Mouse (Mus musculus): ENCODE results near the gene Actl10.

Actl10 gene

DNA sequence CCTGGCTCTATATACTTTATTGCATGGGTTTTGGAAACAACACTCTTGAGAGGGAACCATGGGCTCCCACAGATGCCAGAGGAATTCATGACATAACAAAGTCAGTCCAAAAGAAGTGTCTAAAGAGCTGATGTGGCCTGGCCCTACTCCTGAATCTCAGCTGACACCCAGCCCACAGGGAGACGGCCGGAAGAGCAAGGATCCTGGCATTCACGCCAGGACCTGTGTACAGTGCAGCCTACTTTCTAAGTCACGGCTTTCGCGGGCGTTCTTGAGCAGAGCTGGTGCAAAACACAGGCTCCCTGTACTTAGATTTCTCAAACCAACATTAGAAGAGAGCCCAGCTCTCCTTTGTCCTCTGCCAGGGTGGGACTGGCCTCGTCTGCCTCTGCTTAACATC, 29.0 kb downstream of the Actl10 start:
- DNase-seq (ENCODE audit: low read depth, low spot score), result no peak

DNA sequence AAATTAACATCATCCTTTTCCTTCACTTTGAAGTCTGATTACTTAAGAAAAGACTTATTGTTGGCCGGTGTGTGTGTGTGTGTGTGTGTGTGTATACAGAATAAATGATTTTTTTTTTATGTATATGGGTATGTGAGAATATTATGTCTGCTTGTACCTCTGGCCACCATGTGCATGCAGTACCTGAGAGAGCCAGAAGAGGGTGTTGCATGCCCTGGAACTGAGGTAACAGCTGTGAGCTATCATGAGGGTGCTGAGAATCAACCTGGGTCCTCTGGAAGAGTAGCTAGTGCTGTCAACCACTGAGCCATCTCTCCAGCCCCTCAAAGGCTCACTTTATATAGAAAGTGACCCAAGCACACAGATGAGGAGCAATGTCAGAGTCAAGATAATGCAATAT, 29.8 kb downstream of the Actl10 start:
- DNase-seq (ENCODE audit: low read depth, low spot score), result no peak

DNA sequence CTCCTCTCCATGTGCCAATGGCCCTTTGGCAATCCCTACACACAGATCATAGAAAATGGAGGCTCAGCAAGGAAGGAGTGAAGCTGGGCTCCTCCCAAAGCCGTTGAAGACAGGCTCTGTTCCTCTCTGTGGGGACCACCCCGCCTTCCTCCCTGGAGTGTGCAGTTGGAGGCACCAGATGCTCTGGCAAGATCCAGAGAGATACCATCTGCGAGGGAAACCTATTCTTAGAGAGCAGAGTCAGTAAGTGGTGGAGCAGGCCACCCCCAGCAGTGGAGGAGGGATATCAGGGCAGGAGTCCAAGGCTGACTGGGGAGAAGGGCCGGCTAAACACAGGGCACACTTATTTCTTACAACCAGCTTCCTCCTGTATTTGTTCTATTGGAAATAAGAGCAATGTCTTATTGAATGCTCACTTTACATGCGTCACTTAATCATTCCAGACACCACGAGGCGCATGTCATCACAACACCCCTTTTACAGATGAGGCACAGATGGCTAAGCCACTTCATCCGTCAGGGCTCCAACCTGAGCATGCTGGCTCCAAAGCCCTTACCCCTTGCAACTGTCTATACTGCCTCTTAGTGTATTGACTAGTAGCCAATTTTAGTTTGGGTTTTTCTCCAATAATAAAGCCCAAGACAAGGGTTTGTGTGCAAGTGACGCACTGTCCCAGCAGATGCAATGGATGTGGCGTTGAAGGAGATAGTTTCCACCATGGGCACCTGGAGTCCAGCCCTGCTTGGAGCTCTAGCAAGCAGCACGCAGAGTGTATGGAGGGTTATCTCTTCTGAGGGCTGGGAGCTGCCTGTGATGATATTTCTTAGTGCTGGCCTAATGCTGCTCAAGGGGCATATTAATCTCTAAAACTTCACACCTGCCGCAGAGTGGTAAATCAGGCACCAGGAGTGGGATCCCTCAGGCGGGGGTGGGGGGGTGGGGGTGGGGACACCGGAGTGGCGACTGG, 32.6 kb downstream of the Actl10 start:
- no peak for DNase-seq (ENCODE audit: low read depth, low spot score)

DNA sequence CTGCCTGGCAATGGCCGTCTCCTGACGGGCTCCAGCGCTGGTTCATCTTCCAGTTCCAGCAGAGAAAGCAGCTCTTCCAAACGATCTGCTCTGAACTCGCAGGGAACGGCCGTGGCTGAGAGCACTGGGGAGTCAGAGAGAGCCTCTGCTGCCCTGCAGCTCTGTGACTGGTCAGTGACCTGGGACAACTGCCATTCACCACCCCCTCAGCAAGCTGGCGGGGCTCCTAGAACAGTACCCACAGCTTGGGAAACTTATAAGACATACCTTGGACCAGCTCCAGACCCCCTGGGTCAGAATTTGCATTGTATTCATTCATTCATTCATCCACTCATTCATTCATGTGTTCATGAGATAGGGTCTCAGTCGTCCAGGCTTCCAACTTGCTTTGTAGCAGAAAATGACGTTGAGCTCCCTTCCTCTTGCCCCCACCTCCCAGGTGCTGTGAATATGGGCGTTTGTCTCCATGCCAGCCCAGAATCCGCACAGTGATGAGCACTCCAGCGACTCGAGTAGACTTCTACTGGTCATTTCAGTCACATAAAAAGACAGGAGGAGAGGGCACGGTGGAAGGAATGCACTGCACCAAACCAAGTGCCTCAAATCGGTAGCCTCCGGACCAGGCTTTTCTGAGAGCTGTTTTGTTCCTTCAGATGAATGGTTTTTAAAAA, 33.5 kb downstream of the Actl10 start:
- DNase-seq (ENCODE audit: low read depth, low spot score), result no peak

DNA sequence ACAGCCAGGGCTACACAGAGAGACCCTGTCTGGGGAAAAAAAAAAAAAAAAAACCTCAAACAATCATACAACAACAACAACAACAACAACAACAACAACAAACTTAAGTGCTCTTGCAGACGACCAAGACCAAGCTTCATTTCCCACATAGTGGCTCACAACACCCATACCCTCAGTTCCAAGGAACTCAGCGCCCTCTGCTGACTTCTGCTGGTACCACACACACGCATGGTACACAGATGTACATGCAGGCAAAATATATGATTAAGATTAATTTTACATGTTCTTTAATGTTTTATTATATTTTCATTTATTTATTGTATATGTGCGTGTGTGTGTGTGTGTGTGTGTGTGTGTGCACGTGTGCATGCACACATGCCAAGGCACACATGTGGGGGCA, 34.8 kb downstream of the Actl10 start:
- DNase-seq (ENCODE audit: low read depth, low spot score), result peak; percentile 32

DNA sequence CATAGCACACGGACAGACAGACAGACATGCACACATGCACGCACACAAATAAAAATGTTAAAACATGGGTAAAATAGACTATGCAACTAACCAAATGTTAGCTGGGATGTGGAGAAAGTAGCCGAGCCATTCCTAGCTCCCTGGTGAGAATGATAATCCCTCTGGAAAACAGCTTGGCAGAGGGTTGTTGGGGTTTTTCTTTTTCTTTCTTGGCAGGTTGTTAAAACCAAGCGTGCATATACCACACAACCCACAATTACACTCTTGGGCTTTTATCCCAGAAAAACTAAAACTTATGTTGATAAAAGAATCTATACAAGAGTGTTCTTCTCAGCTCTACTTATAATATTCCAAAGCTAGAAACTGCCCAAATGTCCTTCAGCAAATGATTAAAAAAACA, 37.5 kb downstream of the Actl10 start:
- DNase-seq (ENCODE audit: low read depth, low spot score), result no peak

DNA sequence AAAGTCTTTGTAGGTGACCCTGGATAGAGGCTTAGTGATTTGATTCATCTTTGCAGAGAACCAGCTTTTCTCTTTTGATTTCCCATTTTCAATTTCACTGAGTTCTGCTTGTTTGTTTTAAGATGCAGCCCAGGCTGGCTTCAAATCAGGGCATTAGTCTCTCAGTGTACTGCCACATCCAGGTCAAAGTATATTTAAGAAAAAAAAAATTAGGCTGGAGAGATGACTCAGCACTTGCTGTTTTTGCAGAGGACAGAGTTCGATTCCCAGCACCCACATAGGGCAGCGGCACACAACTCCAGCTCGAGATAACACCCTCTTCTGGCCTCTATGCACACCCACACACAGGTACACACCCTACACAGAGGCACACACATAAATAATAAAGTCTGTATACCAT, 39.7 kb downstream of the Actl10 start:
- DNase-seq (ENCODE audit: low read depth, low spot score), result no peak

DNA sequence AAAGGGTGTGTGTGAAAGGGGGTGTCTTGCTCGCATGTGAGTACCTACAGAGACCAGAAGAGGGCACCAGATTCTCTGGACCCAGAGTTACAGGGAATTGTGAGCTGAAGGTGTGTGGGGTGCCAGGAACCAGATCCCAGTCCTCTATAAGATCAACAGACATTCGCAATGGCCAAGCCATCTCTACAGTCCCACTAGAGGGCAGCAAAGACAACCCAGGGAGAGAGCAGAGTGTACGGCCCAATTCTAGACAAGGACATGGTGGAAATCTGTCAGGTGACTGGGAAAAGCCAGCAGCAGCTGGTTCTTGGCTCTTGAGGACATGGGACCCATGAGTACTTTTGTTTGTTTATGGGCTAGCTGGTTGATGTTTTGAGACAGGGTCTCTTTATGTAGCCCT, 41.4 kb downstream of the Actl10 start:
- no peak for DNase-seq (ENCODE audit: low read depth, low spot score)

DNA sequence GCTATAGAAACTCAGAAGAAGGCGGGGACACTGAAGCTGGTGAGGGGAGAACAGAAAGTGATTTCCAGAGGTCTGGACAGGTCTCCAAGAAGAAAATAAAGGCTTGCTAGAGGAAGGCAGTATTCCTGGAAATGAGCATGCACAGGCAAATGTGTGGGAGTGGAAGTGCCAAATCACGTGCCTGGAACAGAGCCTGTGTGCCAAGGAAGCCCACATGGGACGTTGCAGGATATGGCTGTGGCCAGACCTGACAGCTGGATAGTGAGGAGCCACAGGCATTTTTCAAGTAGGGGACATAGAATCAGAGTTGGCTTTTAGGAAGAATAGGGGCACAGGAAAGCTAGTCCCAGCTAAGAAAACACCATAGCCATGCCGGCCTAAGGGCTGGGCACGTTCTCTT, 44.2 kb downstream of the Actl10 start:
- DNase-seq (ENCODE audit: low read depth, low spot score), result no peak

DNA sequence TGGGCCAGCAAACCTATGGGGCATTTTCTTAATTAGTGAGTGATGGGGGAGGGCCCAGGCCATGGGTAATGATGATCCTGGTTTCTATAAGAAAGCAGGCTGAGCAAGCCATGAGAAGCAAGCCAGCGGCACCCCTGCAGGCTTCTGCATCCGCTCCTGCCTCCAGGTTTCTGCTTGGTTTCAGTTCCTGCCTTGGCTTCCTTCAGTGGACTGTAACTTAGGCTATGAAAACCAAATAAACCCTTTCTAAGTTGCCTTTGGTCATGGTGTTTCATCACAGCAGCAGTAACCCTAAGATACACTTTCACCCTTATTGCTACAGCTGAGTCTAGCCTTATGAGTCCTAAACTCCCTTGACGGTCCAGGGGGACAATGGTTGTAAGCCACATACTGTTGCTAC, 45.8 kb downstream of the Actl10 start:
- DNase-seq (ENCODE audit: low read depth, low spot score), result no peak

DNA sequence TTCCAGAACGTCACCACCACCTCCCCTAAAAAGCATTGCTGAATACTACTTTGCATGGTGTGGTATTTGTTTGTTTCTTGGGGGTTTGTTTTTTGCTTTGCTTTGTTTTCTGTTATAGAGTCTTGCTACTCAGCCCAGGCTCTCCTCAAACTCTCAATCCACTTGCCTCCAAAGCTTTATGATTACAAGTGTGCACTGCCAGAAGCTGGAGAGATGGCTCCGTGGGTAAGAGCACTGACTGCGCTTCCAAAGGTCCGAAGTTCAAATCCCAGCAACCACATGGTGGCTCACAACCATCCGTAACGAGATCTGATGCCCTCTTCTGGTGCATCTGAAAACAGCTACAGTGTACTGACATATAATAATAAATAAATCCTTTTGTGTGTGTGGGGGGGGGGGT, 49.0 kb downstream of the Actl10 start:
- DNase-seq (ENCODE audit: low read depth, low spot score), result no peak

DNA sequence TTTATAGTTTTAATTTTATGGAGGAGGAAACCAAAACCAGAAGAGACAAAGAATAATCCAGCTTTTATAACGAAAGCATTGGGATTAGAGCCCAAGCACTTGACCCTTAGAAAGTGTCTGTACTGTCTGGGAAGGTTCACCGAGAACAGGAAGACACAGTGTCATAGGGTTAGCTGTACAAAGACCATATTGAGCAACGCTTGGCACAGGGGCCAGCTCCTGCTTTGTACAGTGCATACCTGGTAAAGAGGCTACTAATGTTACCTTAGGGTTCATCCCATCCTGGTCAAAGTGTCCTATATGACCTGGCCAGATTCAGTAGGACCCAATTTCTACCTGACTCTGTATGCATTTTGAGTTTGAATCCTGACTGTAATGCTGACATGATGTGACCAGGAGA, 49.7 kb downstream of the Actl10 start:
- DNase-seq (ENCODE audit: low read depth, low spot score), result no peak

Data from c-Kit-negative CD71-positive TER-119-positive erythroid progenitor cells, embryonic 14.5 days (primary cell).